Mouse (Mus musculus): ENCODE results near the gene Prkag3.

The Prkag3 gene

GRCm38 (mm10) chr1:74748643-74749271 lies at the start of gene Prkag3:
Gene Prkag3 (minus strand): TSS chr1:74749221.
- DNase-seq (ENCODE audit: low read depth, low spot score): no peak

- DNase-seq (ENCODE audit: low read depth, low spot score): no peak
Measured at GRCm38 (mm10) chr1:74797459-74797858, 48.4 kb upstream of the Prkag3 start.

- no peak for DNase-seq (ENCODE audit: low read depth, low spot score)
Measured at GRCm38 (mm10) chr1:74795145-74795529, 46.1 kb upstream of the Prkag3 start.

GRCm38 (mm10) chr1:74794487-74795144 lies 45.6 kb upstream of the Prkag3 start:
- DNase-seq (ENCODE audit: low read depth, low spot score): no peak

GRCm38 (mm10) chr1:74792831-74793660 lies 44.0 kb upstream of the Prkag3 start:
- DNase-seq (ENCODE audit: low read depth, low spot score): no peak

GRCm38 (mm10) chr1:74791249-74791648 lies 42.2 kb upstream of the Prkag3 start, which contains the start of gene Wnt10a:
Gene Wnt10a (plus strand): TSS chr1:74791516.
- no peak for DNase-seq (ENCODE audit: low read depth, low spot score)

- no peak for DNase-seq (ENCODE audit: low read depth, low spot score)
Measured at GRCm38 (mm10) chr1:74790095-74790494, 41.1 kb upstream of the Prkag3 start.

GRCm38 (mm10) chr1:74788603-74789176 lies 39.7 kb upstream of the Prkag3 start:
- DNase-seq (ENCODE audit: low read depth, low spot score): no peak

- peak; percentile 64 for DNase-seq (ENCODE audit: low read depth, low spot score)
Measured at GRCm38 (mm10) chr1:74787846-74788245, 38.8 kb upstream of the Prkag3 start.

GRCm38 (mm10) chr1:74784041-74784759 lies 35.2 kb upstream of the Prkag3 start:
- DNase-seq (ENCODE audit: low read depth, low spot score): no peak

GRCm38 (mm10) chr1:74783554-74783953 lies 34.5 kb upstream of the Prkag3 start:
- no peak for DNase-seq (ENCODE audit: low read depth, low spot score)

GRCm38 (mm10) chr1:74782045-74782444 lies 33.0 kb upstream of the Prkag3 start:
- no peak for DNase-seq (ENCODE audit: low read depth, low spot score)

- DNase-seq (ENCODE audit: low read depth, low spot score): no peak
Measured at GRCm38 (mm10) chr1:74778934-74779486, 30.0 kb upstream of the Prkag3 start.

- no peak for DNase-seq (ENCODE audit: low read depth, low spot score)
Measured at GRCm38 (mm10) chr1:74775816-74776215, 26.8 kb upstream of the Prkag3 start.

GRCm38 (mm10) chr1:74774062-74774461 lies 25.0 kb upstream of the Prkag3 start:
- DNase-seq (ENCODE audit: low read depth, low spot score): no peak

- peak; percentile 59 for DNase-seq (ENCODE audit: low read depth, low spot score)
Measured at GRCm38 (mm10) chr1:74773136-74773535, 24.1 kb upstream of the Prkag3 start.

GRCm38 (mm10) chr1:74771931-74772620 lies 23.1 kb upstream of the Prkag3 start:
- no peak for DNase-seq (ENCODE audit: low read depth, low spot score)

GRCm38 (mm10) chr1:74771845-74771930 lies 22.7 kb upstream of the Prkag3 start, which contains the start of gene Wnt6:
Gene Wnt6 (plus strand): TSS chr1:74771892.
- no peak for DNase-seq (ENCODE audit: low read depth, low spot score)

GRCm38 (mm10) chr1:74771467-74771844 lies 22.4 kb upstream of the Prkag3 start:
- DNase-seq (ENCODE audit: low read depth, low spot score): no peak

- no peak for DNase-seq (ENCODE audit: low read depth, low spot score)
Measured at GRCm38 (mm10) chr1:74770727-74771466, 21.9 kb upstream of the Prkag3 start.

Data from retina, adult 2 months (tissue).